Mouse (Mus musculus): ENCODE measurements at regions not wholly inside any gene's neighbourhood (a gene's known extent, or its start where the extent isn't known, plus 50 kb on each side); places are given as distances from the start of the nearest gene placed in this dataset.

- intact Hi-C loops (cut with DNase I): no loop called here
Measured at GRCm38 (mm10) chr11:16683538-16683937, 68.5 kb upstream of the Egfr start.

GRCm38 (mm10) chr11:16695596-16695995 is 56.4 kb upstream of the Egfr start:
- no peak overlapping the region for H3K4me3 ChIP-seq
- H3K4me1 ChIP-seq (ENCODE audit: control insufficient read depth, insufficient read depth, low read length): no peaks in the 10 kb centered on the region
- H3K27ac ChIP-seq: no peak overlapping the region
- no peaks in the 10 kb centered on the region for H3K36me3 ChIP-seq (ENCODE audit: control insufficient read depth, insufficient read depth, low read length)
- no peak for DNase-seq
- intact Hi-C loops (cut with DNase I): no loop called here
- H3K27me3 ChIP-seq (ENCODE audit: control insufficient read depth, insufficient read depth, low read length): no peaks in the 10 kb centered on the region
- no peak overlapping the region for H3K9ac ChIP-seq (ENCODE audit: low read depth, low read length)
- 81% methylated on average over 1 of the region's 1 CpGs for WGBS
- H3K79me2 ChIP-seq (replicated peaks; ENCODE audit: control insufficient read depth, insufficient read depth, low read length): no peaks in the 10 kb centered on the region
- TF ChIP-seq EP300 (IDR thresholded peaks at IDR 0.05; ENCODE audit: insufficient read depth, low read depth, low read length): no peak
- no peak for TF ChIP-seq CTCF (IDR thresholded peaks at IDR 0.05)
- TF ChIP-seq POLR2A (IDR thresholded peaks at IDR 0.05; ENCODE audit: insufficient read depth, low read depth, low read length): no peak

More at GRCm38 (mm10) chr11:16683538-16683937, 68.5 kb upstream of the Egfr start:
- H3K27me3 ChIP-seq (ENCODE audit: control insufficient read depth, insufficient read depth, low read length): no peaks in the 10 kb centered on the region
- TF ChIP-seq CTCF (IDR thresholded peaks at IDR 0.05) (no peak), POLR2A (IDR thresholded peaks at IDR 0.05; ENCODE audit: insufficient read depth, low read depth, low read length) (no peak), EP300 (IDR thresholded peaks at IDR 0.05; ENCODE audit: insufficient read depth, low read depth, low read length) (no peak)
- H3K27ac ChIP-seq: no peak overlapping the region
- H3K4me3 ChIP-seq: no peak overlapping the region
- no peaks in the 10 kb centered on the region for H3K79me2 ChIP-seq (replicated peaks; ENCODE audit: control insufficient read depth, insufficient read depth, low read length)
- no peaks in the 10 kb centered on the region for H3K36me3 ChIP-seq (ENCODE audit: control insufficient read depth, insufficient read depth, low read length)
- no peak overlapping the region for H3K9ac ChIP-seq (ENCODE audit: low read depth, low read length)
- H3K4me1 ChIP-seq (ENCODE audit: control insufficient read depth, insufficient read depth, low read length): no peaks in the 10 kb centered on the region
- WGBS: 83% methylated on average over 1 of the region's 1 CpGs
- DNase-seq: no peak

GRCm38 (mm10) chr11:16696787-16697186 is 55.2 kb upstream of the Egfr start:
- H3K4me1 ChIP-seq (ENCODE audit: control insufficient read depth, insufficient read depth, low read length): no peaks in the 10 kb centered on the region
- H3K27ac ChIP-seq: no peak overlapping the region
- no peak for TF ChIP-seq POLR2A (IDR thresholded peaks at IDR 0.05; ENCODE audit: insufficient read depth, low read depth, low read length)
- no peak for TF ChIP-seq EP300 (IDR thresholded peaks at IDR 0.05; ENCODE audit: insufficient read depth, low read depth, low read length)
- no peak for TF ChIP-seq CTCF (IDR thresholded peaks at IDR 0.05)
- no peaks in the 10 kb centered on the region for H3K36me3 ChIP-seq (ENCODE audit: control insufficient read depth, insufficient read depth, low read length)
- intact Hi-C loops (cut with DNase I): no loop called here
- H3K9ac ChIP-seq (ENCODE audit: low read depth, low read length): no peak overlapping the region
- H3K27me3 ChIP-seq (ENCODE audit: control insufficient read depth, insufficient read depth, low read length): no peaks in the 10 kb centered on the region
- no peaks in the 10 kb centered on the region for H3K79me2 ChIP-seq (replicated peaks; ENCODE audit: control insufficient read depth, insufficient read depth, low read length)
- WGBS: 51% methylated on average over 2 of the region's 2 CpGs
- DNase-seq: no peak
- no peak overlapping the region for H3K4me3 ChIP-seq

- no peaks in the 10 kb centered on the region for H3K36me3 ChIP-seq (ENCODE audit: control insufficient read depth, insufficient read depth, low read length)
- intact Hi-C loops (cut with DNase I): no loop called here
- no peaks in the 10 kb centered on the region for H3K79me2 ChIP-seq (replicated peaks; ENCODE audit: control insufficient read depth, insufficient read depth, low read length)
- no peak overlapping the region for H3K27ac ChIP-seq
- no peak overlapping the region for H3K4me3 ChIP-seq
- no peak for DNase-seq
- no peaks in the 10 kb centered on the region for H3K27me3 ChIP-seq (ENCODE audit: control insufficient read depth, insufficient read depth, low read length)
- TF ChIP-seq CTCF (IDR thresholded peaks at IDR 0.05): no peak
- no peak for TF ChIP-seq EP300 (IDR thresholded peaks at IDR 0.05; ENCODE audit: insufficient read depth, low read depth, low read length)
- no peak for TF ChIP-seq POLR2A (IDR thresholded peaks at IDR 0.05; ENCODE audit: insufficient read depth, low read depth, low read length)
- 81% methylated on average over 4 of the region's 4 CpGs for WGBS
- no peak overlapping the region for H3K9ac ChIP-seq (ENCODE audit: low read depth, low read length)
- H3K4me1 ChIP-seq (ENCODE audit: control insufficient read depth, insufficient read depth, low read length): no peaks in the 10 kb centered on the region
Measured at GRCm38 (mm10) chr11:16701826-16702225, 50.2 kb upstream of the Egfr start.

Small RNA genes lying in the stretch of these regions (microRNA-seq; reads per million reads assigned to microRNA genes)
- gene Gm24714: 0 reads per million in 2 experiments

Data from heart, adult 2 months (tissue).